Mouse (Mus musculus) intestine, embryonic 14.5 days (tissue): Measurements from ENCODE around the gene Mphosph9. TPM values are rescaled to one million over a fixed set of nuclear protein-coding genes. Genes with fewer than 3 reads are reported as not detected.
"Not testable (repeated sequence)": the region's sequence is repeated elsewhere in the genome, so short reads cannot be mapped to it uniquely, and the experiment has no call there.

Experiments
- ATAC-seq: fragments of 200-750 bp; cut with Nextera tagmentation; replicated peaks from 2 replicates; pipeline ENCODE4 v1.8.0; 2017; ENCODE audit warnings: low read depth, moderate number of reproducible peaks, moderate TSS enrichment, moderate library complexity; ENCODE audit not compliant: low FRiP score, low TSS enrichment
- DNase-seq: peaks from one replicate; pipeline ENCODE4 v3.0.0-alpha.2; 2018; ENCODE audit warnings: low spot score
- H3K27ac ChIP-seq: fragments of 300-500 bp; sonication (generic); 2 replicates; pipeline ENCODE4 v1.5.1; 2014; ENCODE audit warnings: low read depth, mild to moderate bottlenecking, control low read depth
- H3K27me3 ChIP-seq: fragments of 300-500 bp; sonication (generic); replicated peaks from 2 replicates; pipeline ENCODE4 v1.6.1; 2014; ENCODE audit warnings: low read length, control low read depth; ENCODE audit not compliant: control insufficient read depth, insufficient read depth
- H3K36me3 ChIP-seq: fragments of 300-500 bp; sonication (generic); 2 replicates; pipeline ENCODE4 v1.6.1; 2014; ENCODE audit warnings: low read length, control low read depth; ENCODE audit not compliant: control insufficient read depth, insufficient read depth
- H3K4me1 ChIP-seq: fragments of 300-500 bp; sonication (generic); replicated peaks from 2 replicates; pipeline ENCODE4 v1.6.1; 2014; ENCODE audit warnings: low read length, control low read depth, mixed read lengths; ENCODE audit not compliant: control insufficient read depth, insufficient read depth
- H3K4me2 ChIP-seq: fragments of 300-500 bp; sonication (generic); 2 replicates; pipeline ENCODE4 v1.6.1; 2014; ENCODE audit warnings: low read length
- H3K4me3 ChIP-seq: fragments of 300-500 bp; sonication (generic); 2 replicates; pipeline ENCODE4 v1.5.1; 2014; ENCODE audit warnings: low read depth, low read length, control low read depth, mixed read lengths
- H3K9ac ChIP-seq: fragments of 300-500 bp; sonication (generic); 2 replicates; pipeline ENCODE4 v1.6.1; 2014; ENCODE audit warnings: mild to moderate bottlenecking, low read length
- H3K9me3 ChIP-seq: fragments of 300-500 bp; sonication (generic); 2 replicates; pipeline ENCODE4 v1.6.1; 2016; ENCODE audit warnings: low read length, control low read depth; ENCODE audit not compliant: control insufficient read depth
- WGBS: fragments of 180-500 bp; shearing (Covaris S2); extraction: QIAGEN DNeasy Blood & Tissue Kit; methylation state at CpG from one replicate; pipeline ENCODE4 v1.1.7; 2014; 5-methylcytosine and 5-hydroxymethylcytosine counted together
- polyA plus RNA-seq: library from polyadenylated mRNA; unstranded; fragments of >200 nt; fragmentation: Nextera tagmentation; extraction: Ambion mirVana; gene quantifications from 2 replicates; pipeline ENCODE4 v1.2.1, GENCODE M21; 2014

Gene Mphosph9
- polyA plus RNA-seq, 1 experiment from 2014 or later = 13.6 TPM

- WGBS = 84% methylated on average over 7 of the region's 7 CpGs
- Histone ChIP-seq H3K9ac (no peak overlapping the region), H3K4me2 (no peak overlapping the region; the same call in 1 of the 2 replicates), H3K4me1 (peaks cover 16% of the 10 kb centered on the region), H3K36me3 (no peaks in the 10 kb centered on the region), H3K27ac (peak overlapping the region; percentile 33; the same call in 1 of the 2 replicates), H3K9me3 (no peaks in the 10 kb centered on the region), H3K4me3 (no peak overlapping the region), H3K27me3 (no peaks in the 10 kb centered on the region)
- DNase-seq (no peak), ATAC-seq (no peak)
Measured at GRCm38 (mm10) chr5:124221736-124222040, 106.1 kb downstream of the Mphosph9 start.

- no peaks in the 10 kb centered on the region for H3K36me3 ChIP-seq
- no peak overlapping the region for H3K4me3 ChIP-seq
- no peak overlapping the region for H3K9ac ChIP-seq
- peaks cover 16% of the 10 kb centered on the region for H3K4me1 ChIP-seq
- no peaks in the 10 kb centered on the region for H3K9me3 ChIP-seq
- no peak for DNase-seq
- WGBS = 44% methylated on average over 7 of the region's 7 CpGs
- no peak overlapping the region; the same call in 1 of the 2 replicates for H3K4me2 ChIP-seq
- peak overlapping the region; percentile 33; the same call in 1 of the 2 replicates for H3K27ac ChIP-seq
- H3K27me3 ChIP-seq = no peaks in the 10 kb centered on the region
- no peak for ATAC-seq
Measured at GRCm38 (mm10) chr5:124221037-124221735, 106.6 kb downstream of the Mphosph9 start.

GRCm38 (mm10) chr5:124220551-124220950, 107.2 kb downstream of the Mphosph9 start:
- Histone ChIP-seq H3K27me3 (no peaks in the 10 kb centered on the region), H3K4me2 (no peak overlapping the region), H3K4me1 (peaks cover 16% of the 10 kb centered on the region), H3K36me3 (no peaks in the 10 kb centered on the region), H3K9me3 (no peaks in the 10 kb centered on the region), H3K27ac (no peak overlapping the region; the same call in 1 of the 2 replicates), H3K9ac (no peak overlapping the region), H3K4me3 (no peak overlapping the region)
- WGBS = 93% methylated on average over 5 of the region's 5 CpGs
- ATAC-seq (no peak), DNase-seq (no peak)

- DNase-seq (no peak), ATAC-seq (no peak)
- no peaks in the 10 kb centered on the region for H3K27me3 ChIP-seq
- H3K36me3 ChIP-seq = no peaks in the 10 kb centered on the region
- WGBS = 90% methylated on average over 10 of the region's 10 CpGs
- no peak overlapping the region for H3K4me3 ChIP-seq
- no peaks in the 10 kb centered on the region for H3K9me3 ChIP-seq
- no peak overlapping the region for H3K27ac ChIP-seq
- H3K9ac ChIP-seq = no peak overlapping the region
- H3K4me1 ChIP-seq = peaks cover 16% of the 10 kb centered on the region
- no peak overlapping the region for H3K4me2 ChIP-seq
Measured at GRCm38 (mm10) chr5:124219431-124219830, 108.3 kb downstream of the Mphosph9 start.

DNA sequence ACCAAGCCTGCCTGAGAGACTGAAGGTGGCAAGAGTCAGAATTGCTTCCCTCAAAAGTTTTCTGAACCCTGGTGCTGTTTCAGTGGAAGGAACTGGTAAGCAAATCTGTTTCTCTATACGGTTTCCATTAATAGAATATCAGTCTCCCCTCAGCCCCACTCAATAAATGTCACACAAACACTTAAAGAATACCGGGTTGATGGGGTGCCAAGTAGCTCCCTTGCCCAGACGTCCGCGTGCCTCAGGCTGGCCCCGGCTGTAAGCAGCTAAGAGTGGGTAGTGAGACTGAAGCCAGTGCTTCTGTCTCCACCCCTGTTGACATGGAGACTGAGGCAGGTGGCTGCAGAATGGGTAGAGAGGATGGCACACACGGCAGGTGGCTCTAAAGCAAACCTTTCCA, 108.8 kb downstream of the Mphosph9 start:
- 72% methylated on average over 7 of the region's 7 CpGs for WGBS
- Histone ChIP-seq H3K27me3 (no peaks in the 10 kb centered on the region), H3K4me1 (peaks cover 16% of the 10 kb centered on the region), H3K36me3 (no peaks in the 10 kb centered on the region), H3K27ac (no peak overlapping the region), H3K9ac (no peak overlapping the region), H3K4me2 (no peak overlapping the region), H3K9me3 (no peaks in the 10 kb centered on the region), H3K4me3 (no peak overlapping the region)
- DNase-seq (no peak), ATAC-seq (no peak)

DNA sequence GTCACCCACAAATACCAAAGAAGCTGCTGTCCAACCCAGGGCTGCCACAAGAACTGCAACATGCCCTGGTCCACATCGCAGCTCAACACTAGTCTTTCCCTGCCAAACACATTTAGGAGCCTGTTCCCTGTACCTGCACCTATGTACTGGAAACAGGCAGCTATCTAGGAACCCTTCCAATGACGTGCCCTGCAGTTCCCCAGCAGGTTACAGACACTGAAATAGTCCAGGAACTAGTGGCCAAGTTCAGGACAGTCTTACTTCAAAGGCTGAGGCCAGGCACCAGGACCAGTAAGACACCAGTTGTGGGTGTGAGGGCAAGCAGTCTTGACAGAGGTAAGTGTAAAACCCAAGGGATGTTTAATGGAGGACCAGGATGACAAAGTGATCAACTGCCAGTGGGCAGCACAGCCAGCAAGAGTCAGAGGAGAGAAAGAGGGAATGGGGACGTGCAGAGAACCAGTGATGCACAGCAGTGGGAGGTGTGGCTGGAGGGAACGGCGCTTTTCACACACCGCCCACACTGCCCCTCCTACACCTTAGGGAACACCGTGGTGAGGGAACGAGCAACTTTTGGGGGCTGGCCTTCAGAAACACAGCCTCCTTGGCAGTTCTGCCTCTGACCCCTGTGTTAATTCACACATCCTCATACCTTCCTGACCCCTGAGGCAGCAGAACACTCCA, 110.1 kb downstream of the Mphosph9 start:
- ATAC-seq (no peak), DNase-seq (no peak)
- H3K9me3 ChIP-seq = no peaks in the 10 kb centered on the region
- H3K36me3 ChIP-seq = no peaks in the 10 kb centered on the region
- H3K4me1 ChIP-seq = peaks cover 16% of the 10 kb centered on the region
- no peaks in the 10 kb centered on the region for H3K27me3 ChIP-seq
- no peak overlapping the region for H3K27ac ChIP-seq
- H3K9ac ChIP-seq = no peak overlapping the region
- 50% methylated on average over 8 of the region's 8 CpGs for WGBS
- no peak overlapping the region for H3K4me2 ChIP-seq
- H3K4me3 ChIP-seq = no peak overlapping the region

DNA sequence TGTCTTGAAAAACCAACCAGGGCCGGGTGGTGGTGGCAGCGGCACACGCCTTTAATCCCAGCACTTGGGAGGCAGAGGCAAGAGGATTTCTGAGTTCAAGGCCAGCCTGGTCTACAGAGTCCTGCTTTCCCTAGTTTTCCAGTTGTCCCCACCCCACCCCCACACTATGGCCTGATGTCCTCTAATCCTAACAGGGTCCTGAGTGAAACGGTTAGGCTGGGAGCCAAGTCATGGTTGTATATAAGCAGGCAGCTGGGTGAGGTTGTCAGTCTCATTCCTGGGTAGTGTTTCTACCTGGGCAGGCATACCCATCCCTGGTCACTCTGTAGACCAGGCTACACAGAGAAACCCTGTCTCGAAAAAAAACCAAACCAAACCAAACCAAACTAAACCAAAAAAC, 110.7 kb downstream of the Mphosph9 start:
- not testable (repeated sequence) for H3K4me3 ChIP-seq, H3K27ac ChIP-seq, DNase-seq, H3K9me3 ChIP-seq, H3K9ac ChIP-seq, ATAC-seq, H3K4me2 ChIP-seq, H3K36me3 ChIP-seq, H3K27me3 ChIP-seq
- WGBS = 91% methylated on average over 5 of the region's 5 CpGs
- H3K4me1 ChIP-seq = peaks cover 16% of the 10 kb centered on the region

GRCm38 (mm10) chr5:124216403-124216802, 111.4 kb downstream of the Mphosph9 start:
- Histone ChIP-seq H3K9ac (no peak overlapping the region), H3K4me1 (peaks cover 10% of the 10 kb centered on the region), H3K27me3 (no peaks in the 10 kb centered on the region), H3K9me3 (no peaks in the 10 kb centered on the region), H3K4me2 (no peak overlapping the region), H3K36me3 (no peaks in the 10 kb centered on the region), H3K4me3 (no peak overlapping the region), H3K27ac (no peak overlapping the region)
- no peak for DNase-seq
- WGBS = 78% methylated on average over 6 of the region's 6 CpGs
- no peak for ATAC-seq

DNA sequence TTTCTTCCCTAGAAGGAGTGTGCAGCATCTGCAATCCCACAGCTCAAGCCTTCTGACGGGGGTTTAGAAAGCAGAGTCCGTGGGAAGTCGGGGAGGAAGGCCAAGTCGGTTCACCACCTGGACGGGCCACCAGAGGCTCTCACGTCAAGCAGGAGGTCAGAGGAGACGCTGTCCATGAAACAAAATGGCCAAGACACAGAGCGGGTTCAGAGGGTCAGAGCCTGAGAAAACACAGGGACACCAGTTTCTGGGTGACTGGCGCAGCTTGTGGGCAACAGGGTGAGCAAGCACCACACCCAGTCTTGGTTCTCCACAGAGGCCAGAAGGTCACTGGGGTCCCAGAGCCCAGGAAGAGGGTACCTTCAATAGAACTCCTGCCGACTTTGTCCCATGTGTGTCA, 112.1 kb downstream of the Mphosph9 start:
- 70% methylated on average over 10 of the region's 10 CpGs for WGBS
- H3K9me3 ChIP-seq = no peaks in the 10 kb centered on the region
- no peak overlapping the region for H3K4me2 ChIP-seq
- H3K4me3 ChIP-seq = no peak overlapping the region
- ATAC-seq (no peak), DNase-seq (no peak)
- no peaks in the 10 kb centered on the region for H3K27me3 ChIP-seq
- H3K36me3 ChIP-seq = no peaks in the 10 kb centered on the region
- H3K27ac ChIP-seq = peak overlapping the region; percentile 18; the same call in 1 of the 2 replicates
- peaks cover 2% of the 10 kb centered on the region; the same call in 1 of the 2 replicates for H3K4me1 ChIP-seq
- H3K9ac ChIP-seq = no peak overlapping the region
